Comparison of ENCODE assay signal across 7 mouse cellular contexts in the genomic region with DNA sequence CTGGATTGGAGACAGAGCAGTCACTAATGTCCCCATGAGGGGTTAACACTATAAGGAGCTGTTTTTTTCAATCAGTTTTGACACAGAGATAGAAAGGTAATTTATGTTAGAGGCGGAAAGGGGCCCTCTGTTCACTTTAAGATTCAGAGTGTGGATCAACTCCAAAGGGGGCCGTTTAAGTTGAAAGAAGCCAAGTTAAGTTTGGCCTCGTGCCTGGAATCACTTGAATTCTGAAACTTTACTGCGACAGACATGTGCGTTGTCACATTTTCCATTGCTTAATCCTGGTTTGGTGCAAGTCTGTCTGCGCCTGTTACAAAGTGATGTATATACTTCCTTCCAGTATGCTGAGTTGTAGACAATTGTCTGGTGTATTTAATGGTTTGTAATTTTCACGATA. TPM values are rescaled to one million over a fixed set of nuclear protein-coding genes. Genes with fewer than 3 reads are reported as not detected.
DNase-seq lines count a peak whose midpoint lies in the region; ATAC-seq lines count a peak whose summit lies in the region.

No protein-coding gene starts in this region.

- DNase-seq in left cerebral cortex, postnatal 4 days = peak; percentile 31
- DNase-seq in left cerebral cortex, adult 8-10 months (ENCODE audit: low spot score in 2 of 2) = no peak
- DNase-seq in embryonic facial prominence, embryonic 14.5 days (ENCODE audit: low spot score) = peak; percentile 96
- peak; percentile 86 to 87 for DNase-seq in heart, postnatal 10 days
- peak; percentile 55 for DNase-seq in lung, postnatal 36 days
- no peak for DNase-seq in cerebellum, adult 11-12 months
- DNase-seq in layer of hippocampus, adult 9-10 months (ENCODE audit: low spot score) = no peak

- H3K36me3 ChIP-seq in embryonic facial prominence, embryonic 14.5 days (ENCODE audit: control insufficient read depth, insufficient read depth, low read length) = no peaks in the 10 kb centered on the region

- ATAC-seq in embryonic facial prominence, embryonic 14.5 days (ENCODE audit: low read depth) = peak; percentile 44

- no peaks in the 10 kb centered on the region for H3K27me3 ChIP-seq in embryonic facial prominence, embryonic 14.5 days (replicated peaks; ENCODE audit: control insufficient read depth, insufficient read depth, low read length)

- H3K4me3 ChIP-seq in embryonic facial prominence, embryonic 14.5 days (ENCODE audit: low read depth, low read length) = peak overlapping the region; percentile 21; the same call in 1 of the 2 replicates

- intact Hi-C loops in left cerebral cortex, postnatal 4 days (cut with DNase I) = no loop called here
- intact Hi-C loops in heart, postnatal 10 days (cut with DNase I) = loop anchor here (5.0 kb wide), 2 partner anchors 72 to 92 kb away; no protein-coding TSS in a partner anchor

- 12% methylated on average over 7 of the region's 7 CpGs for WGBS in embryonic facial prominence, embryonic 14.5 days

- peak overlapping the region; percentile 39 for H3K4me2 ChIP-seq in embryonic facial prominence, embryonic 14.5 days (ENCODE audit: low read depth, low read length)

- no peak overlapping the region for H3K9ac ChIP-seq in embryonic facial prominence, embryonic 14.5 days (ENCODE audit: low read depth, low read length)

- peaks cover 44% of the 10 kb centered on the region for H3K4me1 ChIP-seq in embryonic facial prominence, embryonic 14.5 days (ENCODE audit: control insufficient read depth, insufficient read depth, low read length)

- no peaks in the 10 kb centered on the region for H3K9me3 ChIP-seq in embryonic facial prominence, embryonic 14.5 days (ENCODE audit: control insufficient read depth, low read length)

- peak overlapping the region; percentile 86 for H3K27ac ChIP-seq in embryonic facial prominence, embryonic 14.5 days (replicated peaks; ENCODE audit: low read depth, low read length)

RNA-seq across cellular contexts. Expression of gene Kcne4, which starts 3.0 kb away (rescaled TPM):
- total RNA-seq in left cerebral cortex, postnatal 4 days (2021) = 1 to 10 TPM in 1 of 2 experiments, under 1 TPM in 1; 0.95 to 1.1 TPM
- total RNA-seq in left cerebral cortex, adult 8-10 months (2022) = 1 to 10 TPM in 3 of 4 experiments, under 1 TPM in 1; 0.79 to 2.1 (median 1.2) TPM
- polyA plus RNA-seq in embryonic facial prominence, embryonic 14.5 days (2014; fragmentation: Nextera tagmentation; extraction: Ambion mirVana) = 16.4 and 22.5 TPM in 2 replicates
- 1 to 10 TPM; 3.1 to 4.4 TPM for total RNA-seq in heart, postnatal 10 days (2021)

Comparison
In these comparisons a context has a peak if more than half of its experiments do, and no peak if none do; other contexts are left out.
1. DNase-seq: peak in left cerebral cortex, postnatal 4 days (single experiment), embryonic facial prominence, embryonic 14.5 days (single experiment), heart, postnatal 10 days (2 of 2) and lung, postnatal 36 days (single experiment); none in left cerebral cortex, adult 8-10 months (0 of 2), cerebellum, adult 11-12 months (single experiment) and layer of hippocampus, adult 9-10 months (single experiment).